Mouse (Mus musculus): ENCODE data around the gene Gm45062. TPM values are rescaled to one million over a fixed set of nuclear protein-coding genes. Genes with fewer than 3 reads are reported as not detected.

Gene Gm45062
- polyA plus RNA-seq, 1 experiment from 2014 or later = 15.9 TPM

- H3K4me3 ChIP-seq = no peak overlapping the region
- no peak overlapping the region for H3K9ac ChIP-seq
- no peak for ATAC-seq (ENCODE audit: low read depth)
- H3K36me3 ChIP-seq = no peaks in the 10 kb centered on the region
- H3K27me3 ChIP-seq = no peaks in the 10 kb centered on the region
- no peak overlapping the region for H3K4me2 ChIP-seq
- no peaks in the 10 kb centered on the region for H3K9me3 ChIP-seq
- H3K27ac ChIP-seq (replicated peaks) = no peak overlapping the region
- 75% methylated on average over 2 of the region's 2 CpGs for WGBS
- H3K4me1 ChIP-seq (replicated peaks) = peaks cover 19% of the 10 kb centered on the region
These were observed 99.0 kb downstream of the Gm45062 start for GRCm38 (mm10) chr6:8358232-8358631.

DNA sequence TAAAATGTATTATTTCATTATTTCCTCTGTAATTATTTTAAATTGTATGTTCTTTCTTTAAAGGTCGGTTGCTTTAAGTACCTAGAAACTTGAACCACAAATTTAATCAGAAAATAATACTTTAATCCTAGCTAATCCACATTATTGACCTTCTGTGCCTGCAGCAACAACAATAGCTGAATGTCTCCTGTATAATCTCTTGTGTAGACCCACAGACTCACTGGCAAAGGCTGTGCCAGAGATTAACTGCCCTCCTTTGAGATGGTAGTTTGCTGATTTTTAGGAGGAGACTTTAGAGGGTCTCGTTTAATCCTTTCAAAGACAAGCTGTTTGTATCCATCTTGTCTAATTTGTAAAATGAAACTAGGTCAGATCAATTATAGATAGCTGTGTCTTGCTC lies 99.5 kb downstream of the Gm45062 start:
- Histone ChIP-seq H3K4me1 (replicated peaks) (peaks cover 14% of the 10 kb centered on the region), H3K4me3 (no peak overlapping the region), H3K27me3 (no peaks in the 10 kb centered on the region), H3K9me3 (no peaks in the 10 kb centered on the region), H3K4me2 (no peak overlapping the region), H3K27ac (replicated peaks) (no peak overlapping the region), H3K36me3 (no peaks in the 10 kb centered on the region), H3K9ac (no peak overlapping the region)
- no peak for ATAC-seq (ENCODE audit: low read depth)
- 57% methylated on average over 2 of the region's 2 CpGs for WGBS

- Histone ChIP-seq H3K9me3 (no peaks in the 10 kb centered on the region), H3K9ac (no peak overlapping the region), H3K27ac (replicated peaks) (no peak overlapping the region), H3K4me3 (no peak overlapping the region), H3K4me2 (no peak overlapping the region), H3K4me1 (replicated peaks) (peaks cover 7% of the 10 kb centered on the region), H3K36me3 (no peaks in the 10 kb centered on the region; the same call in 1 of the 2 replicates), H3K27me3 (no peaks in the 10 kb centered on the region)
- ATAC-seq (ENCODE audit: low read depth) = no peak
- WGBS = 89% methylated on average over 7 of the region's 7 CpGs
These were observed 101.6 kb downstream of the Gm45062 start for GRCm38 (mm10) chr6:8360805-8361204.

- H3K27ac ChIP-seq (replicated peaks) = no peak overlapping the region
- H3K27me3 ChIP-seq = no peaks in the 10 kb centered on the region
- H3K36me3 ChIP-seq = no peaks in the 10 kb centered on the region; the same call in 1 of the 2 replicates
- no peak overlapping the region for H3K4me2 ChIP-seq
- no peak for ATAC-seq (ENCODE audit: low read depth)
- WGBS = 75% methylated on average over 12 of the region's 12 CpGs
- H3K4me3 ChIP-seq = no peak overlapping the region
- peaks cover 11% of the 10 kb centered on the region for H3K4me1 ChIP-seq (replicated peaks)
- no peaks in the 10 kb centered on the region for H3K9me3 ChIP-seq
- no peak overlapping the region for H3K9ac ChIP-seq
These were observed 104.9 kb downstream of the Gm45062 start for GRCm38 (mm10) chr6:8364033-8364756.

DNA sequence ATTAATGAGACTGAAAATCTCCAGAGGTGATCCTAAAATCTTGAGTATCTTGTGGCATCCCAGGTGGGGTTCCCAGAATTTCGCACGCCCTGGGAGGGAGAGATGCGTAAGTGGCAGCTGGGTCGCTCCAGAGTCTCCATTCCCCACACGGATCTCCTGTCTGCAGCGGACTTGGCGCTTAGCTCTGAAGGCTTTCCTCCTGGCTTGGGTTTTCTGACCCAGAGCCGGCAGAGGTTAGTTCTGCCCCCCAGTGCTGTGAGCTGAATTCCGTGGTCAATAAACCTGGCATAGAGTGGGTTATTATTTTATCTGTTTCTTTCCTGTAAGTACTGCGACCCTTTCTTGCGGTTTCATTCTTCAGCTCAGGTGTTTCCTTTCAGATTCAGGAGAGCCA lies 105.5 kb downstream of the Gm45062 start:
- Histone ChIP-seq H3K4me1 (replicated peaks) (peaks cover 11% of the 10 kb centered on the region), H3K4me3 (no peak overlapping the region), H3K27me3 (no peaks in the 10 kb centered on the region), H3K4me2 (no peak overlapping the region), H3K27ac (replicated peaks) (no peak overlapping the region), H3K9ac (no peak overlapping the region), H3K9me3 (no peaks in the 10 kb centered on the region), H3K36me3 (no peaks in the 10 kb centered on the region; the same call in 1 of the 2 replicates)
- 91% methylated on average over 11 of the region's 11 CpGs for WGBS
- no peak for ATAC-seq (ENCODE audit: low read depth)

- no peak for ATAC-seq (ENCODE audit: low read depth)
- H3K4me1 ChIP-seq (replicated peaks) = peaks cover 11% of the 10 kb centered on the region
- H3K27me3 ChIP-seq = no peaks in the 10 kb centered on the region
- H3K9me3 ChIP-seq = no peaks in the 10 kb centered on the region
- 94% methylated on average over 4 of the region's 4 CpGs for WGBS
- H3K9ac ChIP-seq = no peak overlapping the region
- no peak overlapping the region for H3K4me2 ChIP-seq
- H3K4me3 ChIP-seq = no peak overlapping the region
- no peaks in the 10 kb centered on the region; the same call in 1 of the 2 replicates for H3K36me3 ChIP-seq
- H3K27ac ChIP-seq (replicated peaks) = no peak overlapping the region
These were observed 108.4 kb downstream of the Gm45062 start for GRCm38 (mm10) chr6:8367675-8368074.

DNA sequence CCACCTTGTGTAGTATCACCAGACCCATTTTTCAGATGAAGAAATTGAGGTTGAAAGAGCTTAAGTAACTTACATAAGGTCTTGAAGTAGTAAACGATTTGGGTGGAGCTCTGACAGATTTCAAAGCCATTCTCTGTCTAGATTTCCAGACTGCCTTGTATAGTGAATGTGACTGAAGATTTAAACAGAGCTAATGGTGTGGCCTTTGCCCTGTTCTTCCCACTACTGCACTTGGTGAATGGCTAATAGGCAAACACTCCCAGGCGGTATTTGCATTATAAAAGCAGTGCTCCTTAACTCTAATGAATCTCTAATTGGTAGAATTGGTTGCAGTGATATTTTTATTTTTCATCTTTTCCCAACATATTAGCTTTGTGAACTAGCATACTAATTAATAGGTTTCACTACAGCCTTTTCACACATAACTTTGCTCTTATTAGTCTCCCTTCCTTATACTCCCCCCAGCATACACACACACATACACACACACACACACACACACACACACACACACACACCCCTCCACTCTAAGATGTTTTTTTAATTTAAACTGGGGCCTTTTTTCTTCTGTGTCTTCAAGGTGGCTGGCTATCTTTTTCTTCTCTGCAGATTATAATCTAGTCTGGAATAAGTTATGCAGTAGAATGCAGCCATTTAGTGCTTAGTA lies 109.1 kb downstream of the Gm45062 start:
- peaks cover 11% of the 10 kb centered on the region for H3K4me1 ChIP-seq (replicated peaks)
- no peak overlapping the region for H3K27ac ChIP-seq (replicated peaks)
- no peak overlapping the region for H3K4me3 ChIP-seq
- no peak overlapping the region for H3K4me2 ChIP-seq
- H3K9ac ChIP-seq = no peak overlapping the region
- H3K36me3 ChIP-seq = no peaks in the 10 kb centered on the region; the same call in 1 of the 2 replicates
- 42% methylated on average over 2 of the region's 2 CpGs for WGBS
- 0 out of 2 replicates have a peak, but pooled peaks have one; percentile 53 for ATAC-seq (ENCODE audit: low read depth)
- no peaks in the 10 kb centered on the region for H3K9me3 ChIP-seq
- H3K27me3 ChIP-seq = no peaks in the 10 kb centered on the region

DNA sequence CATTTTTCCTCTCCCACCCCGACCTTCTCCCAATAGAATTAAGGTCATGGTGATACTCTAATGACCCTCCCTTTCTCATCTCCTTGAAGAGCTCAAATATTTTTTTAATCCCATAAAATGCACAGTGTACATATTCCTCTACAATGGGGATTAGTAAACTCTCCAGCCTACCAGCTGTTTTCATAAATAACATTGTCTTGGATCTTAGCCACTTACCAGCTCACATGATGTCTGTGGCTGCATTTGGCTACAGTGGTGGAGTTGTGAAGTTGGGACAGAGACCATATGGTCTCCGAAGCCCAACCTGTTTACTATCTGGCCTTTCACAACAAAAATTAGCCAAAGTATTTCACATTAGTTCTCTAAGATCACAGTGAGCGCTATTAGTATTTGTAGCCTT lies 111.4 kb downstream of the Gm45062 start:
- no peak for ATAC-seq (ENCODE audit: low read depth)
- Histone ChIP-seq H3K4me1 (replicated peaks) (0 out of 2 replicates have a peak, but pooled peaks cover 4% of the 10 kb centered on the region), H3K36me3 (no peaks in the 10 kb centered on the region; the same call in 1 of the 2 replicates), H3K27ac (replicated peaks) (no peak overlapping the region), H3K27me3 (no peaks in the 10 kb centered on the region), H3K9me3 (no peaks in the 10 kb centered on the region), H3K9ac (no peak overlapping the region), H3K4me2 (no peak overlapping the region), H3K4me3 (no peak overlapping the region)
- WGBS = 83% methylated on average over 3 of the region's 3 CpGs

GRCm38 (mm10) chr6:8373051-8373450 lies 113.8 kb downstream of the Gm45062 start:
- 64% methylated on average over 2 of the region's 2 CpGs for WGBS
- no peak overlapping the region for H3K9ac ChIP-seq
- no peaks in the 10 kb centered on the region for H3K27me3 ChIP-seq
- no peak overlapping the region for H3K27ac ChIP-seq (replicated peaks)
- H3K4me3 ChIP-seq = no peak overlapping the region
- H3K4me2 ChIP-seq = no peak overlapping the region
- peaks cover 8% of the 10 kb centered on the region for H3K36me3 ChIP-seq
- ATAC-seq (ENCODE audit: low read depth) = no peak
- H3K9me3 ChIP-seq = no peaks in the 10 kb centered on the region
- 0 out of 2 replicates have a peak, but pooled peaks cover 3% of the 10 kb centered on the region for H3K4me1 ChIP-seq (replicated peaks)

- no peak overlapping the region for H3K4me2 ChIP-seq
- peaks cover 10% of the 10 kb centered on the region for H3K36me3 ChIP-seq
- ATAC-seq (ENCODE audit: low read depth) = no peak
- no peak overlapping the region for H3K9ac ChIP-seq
- no peak overlapping the region for H3K4me3 ChIP-seq
- no peaks in the 10 kb centered on the region for H3K4me1 ChIP-seq (replicated peaks)
- H3K9me3 ChIP-seq = no peaks in the 10 kb centered on the region
- no peak overlapping the region for H3K27ac ChIP-seq (replicated peaks)
- H3K27me3 ChIP-seq = no peaks in the 10 kb centered on the region
- WGBS = 52% methylated on average over 8 of the region's 8 CpGs
These were observed 114.6 kb downstream of the Gm45062 start for GRCm38 (mm10) chr6:8373851-8374250.

DNA sequence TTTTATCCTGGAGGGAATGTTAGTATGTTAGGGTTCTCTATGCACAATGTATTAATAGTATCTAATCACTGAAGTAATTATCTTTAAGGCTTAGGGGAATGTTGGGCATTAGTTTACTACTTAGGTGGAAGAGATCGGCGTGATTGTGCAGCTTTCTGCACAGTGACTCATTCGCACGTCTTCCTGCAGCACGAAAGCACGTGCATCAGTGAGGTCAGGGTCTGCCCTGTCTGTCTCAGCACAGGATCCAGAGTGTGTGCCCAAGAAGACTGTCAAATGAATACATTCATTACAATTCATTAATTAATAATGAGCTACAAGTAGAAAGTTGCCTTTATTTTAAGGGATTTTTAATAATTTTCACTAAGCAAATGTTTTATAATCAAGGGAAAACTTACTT lies 115.0 kb downstream of the Gm45062 start:
- H3K4me1 ChIP-seq (replicated peaks) = no peaks in the 10 kb centered on the region
- 75% methylated on average over 6 of the region's 6 CpGs for WGBS
- H3K9ac ChIP-seq = no peak overlapping the region
- H3K4me2 ChIP-seq = no peak overlapping the region
- peaks cover 10% of the 10 kb centered on the region for H3K36me3 ChIP-seq
- no peak for ATAC-seq (ENCODE audit: low read depth)
- H3K9me3 ChIP-seq = no peaks in the 10 kb centered on the region
- H3K27ac ChIP-seq (replicated peaks) = no peak overlapping the region
- no peaks in the 10 kb centered on the region for H3K27me3 ChIP-seq
- H3K4me3 ChIP-seq = no peak overlapping the region

DNA sequence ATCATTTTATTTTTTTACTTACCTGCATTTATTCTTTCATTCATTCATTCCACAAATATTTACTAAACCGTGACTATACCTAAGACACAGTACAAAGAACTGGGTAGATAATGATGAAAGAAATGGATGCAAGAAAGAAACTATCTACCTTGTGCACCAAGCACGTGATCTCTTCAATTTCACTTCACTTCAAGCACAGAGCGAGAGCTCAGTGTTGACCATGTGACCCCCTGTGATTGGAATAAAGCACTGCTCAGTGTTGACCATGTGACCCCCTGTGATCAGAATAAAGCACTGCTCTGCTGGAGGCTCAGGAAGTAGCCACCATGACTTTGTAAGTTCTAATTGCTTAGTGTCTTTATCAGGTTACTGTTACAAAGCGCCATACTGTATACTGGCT lies 115.5 kb downstream of the Gm45062 start:
- no peaks in the 10 kb centered on the region for H3K4me1 ChIP-seq (replicated peaks)
- peak; percentile 8; the same call in 1 of the 2 replicates for ATAC-seq (ENCODE audit: low read depth)
- H3K9me3 ChIP-seq = no peaks in the 10 kb centered on the region
- peaks cover 10% of the 10 kb centered on the region for H3K36me3 ChIP-seq
- no peak overlapping the region for H3K4me2 ChIP-seq
- no peak overlapping the region for H3K9ac ChIP-seq
- no peaks in the 10 kb centered on the region for H3K27me3 ChIP-seq
- WGBS = 82% methylated on average over 4 of the region's 4 CpGs
- H3K27ac ChIP-seq (replicated peaks) = no peak overlapping the region
- H3K4me3 ChIP-seq = no peak overlapping the region
